11 mouse cellular contexts compared by ENCODE assay signal in the genomic region with DNA sequence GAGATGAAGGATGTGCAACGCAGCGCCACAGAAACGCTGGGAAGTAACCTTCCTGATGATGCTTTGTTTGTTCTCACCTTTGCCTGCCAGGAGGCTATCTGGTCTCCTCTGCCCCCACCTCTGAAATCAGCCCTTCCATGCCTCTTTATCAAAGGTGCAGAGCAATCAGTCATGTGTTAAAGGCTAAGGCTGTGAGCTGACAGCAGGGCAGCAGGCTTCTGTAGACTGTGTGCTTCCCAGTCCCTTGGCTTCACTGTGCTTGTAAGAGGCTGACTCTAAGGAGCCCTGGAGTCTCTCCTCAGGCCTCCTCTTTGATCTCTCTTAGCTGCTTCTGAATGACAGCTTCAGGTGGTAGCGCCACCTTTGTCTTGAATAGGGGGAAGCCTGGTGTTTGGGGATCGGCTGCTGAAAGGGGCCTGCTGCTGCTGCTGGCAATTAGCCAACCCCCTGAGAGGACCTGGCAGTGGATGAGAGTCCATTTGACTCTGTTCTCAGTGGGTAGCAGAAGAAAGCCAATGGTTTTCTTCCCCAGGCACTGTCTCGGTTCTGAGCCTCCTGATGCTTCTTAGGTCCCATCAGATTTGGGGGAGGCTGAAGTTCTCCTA.
DNase-seq lines count a peak whose midpoint lies in the region; ATAC-seq and TF ChIP-seq lines count a peak whose summit lies in the region.
"Had no signal": no experiment of that assay in that cellular context is flagged by ENCODE, and none has a peak within 500 bp of the region (broad histone marks: within the 10 kb centered on the region; RNA-seq: fewer than 3 reads in every experiment).

No protein-coding gene starts in this region.

- H3K27me3 ChIP-seq in heart, embryonic 16.5 days (ENCODE audit: control insufficient read depth, insufficient read depth, low read length) = no peaks in the 10 kb centered on the region
- H3K27me3 ChIP-seq in heart, adult 2 months (ENCODE audit: control insufficient read depth, insufficient read depth, low read length) = no peaks in the 10 kb centered on the region
- no peaks in the 10 kb centered on the region for H3K27me3 ChIP-seq in forebrain, embryonic 16.5 days (replicated peaks; ENCODE audit: control insufficient read depth, insufficient read depth, low read length)

- TF ChIP-seq POLR2A in heart, adult 2 months (IDR thresholded peaks at IDR 0.05; ENCODE audit: insufficient read depth, low read depth, low read length) = no peak

- 10% methylated on average over 6 of the region's 6 CpGs for WGBS in heart, embryonic 16.5 days
- WGBS in heart, adult 2 months = 23% methylated on average over 6 of the region's 6 CpGs
- WGBS in forebrain, embryonic 16.5 days = 14% methylated on average over 6 of the region's 6 CpGs

- no peaks in the 10 kb centered on the region for H3K9me3 ChIP-seq in heart, embryonic 16.5 days (replicated peaks; ENCODE audit: control insufficient read depth, low read length)
- no peaks in the 10 kb centered on the region for H3K9me3 ChIP-seq in forebrain, embryonic 16.5 days (ENCODE audit: control insufficient read depth, low read length)

- no peak for TF ChIP-seq CTCF in heart, adult 2 months (IDR thresholded peaks at IDR 0.05)

- no peak for TF ChIP-seq EP300 in heart, adult 2 months (IDR thresholded peaks at IDR 0.05; ENCODE audit: insufficient read depth, low read depth, low read length)

- no peak overlapping the region for H3K9ac ChIP-seq in heart, embryonic 16.5 days (ENCODE audit: low read length)
- H3K9ac ChIP-seq in heart, adult 2 months (ENCODE audit: low read depth, low read length) = no peak overlapping the region
- H3K9ac ChIP-seq in forebrain, embryonic 16.5 days (replicated peaks; ENCODE audit: low read depth, low read length) = no peak overlapping the region

- no peaks in the 10 kb centered on the region for H3K79me2 ChIP-seq in heart, adult 2 months (replicated peaks; ENCODE audit: control insufficient read depth, insufficient read depth, low read length)

- no peak for DNase-seq in heart, adult 2 months
- peak; percentile 24 for DNase-seq in right cerebral cortex, postnatal 4 days
- no peak for DNase-seq in right cerebral cortex, postnatal 25 days
- peak; percentile 21 for DNase-seq in retina, postnatal 1 day
- no peak for DNase-seq in layer of hippocampus, postnatal 36 days
- DNase-seq: liver; lung, postnatal 36 days; right cerebral cortex, postnatal 14 days had no signal

- H3K4me1 ChIP-seq in heart, embryonic 16.5 days (ENCODE audit: control insufficient read depth, insufficient read depth, low read length) = no peaks in the 10 kb centered on the region
- no peaks in the 10 kb centered on the region for H3K4me1 ChIP-seq in heart, adult 2 months (ENCODE audit: control insufficient read depth, insufficient read depth, low read length)
- H3K4me1 ChIP-seq in forebrain, embryonic 16.5 days (replicated peaks; ENCODE audit: control insufficient read depth, insufficient read depth, low read length) = peaks cover 8% of the 10 kb centered on the region

- H3K4me3 ChIP-seq in heart, embryonic 16.5 days (ENCODE audit: low read length) = no peak overlapping the region
- no peak overlapping the region for H3K4me3 ChIP-seq in heart, adult 2 months
- H3K4me3 ChIP-seq in forebrain, embryonic 16.5 days (replicated peaks; ENCODE audit: low read length) = no peak overlapping the region

- H3K4me2 ChIP-seq in heart, embryonic 16.5 days (ENCODE audit: low read depth, low read length) = no peak overlapping the region
- no peak overlapping the region for H3K4me2 ChIP-seq in forebrain, embryonic 16.5 days (ENCODE audit: low read length)

- intact Hi-C loops in heart, adult 2 months (cut with DNase I) = no loop called here

- ATAC-seq in heart, embryonic 16.5 days (replicated peaks; ENCODE audit: extremely low read depth, insufficient read depth, low FRiP score) = peak; percentile 18; the same call in 1 of the 2 replicates
- ATAC-seq in forebrain, embryonic 16.5 days = peak; percentile 57

- H3K27ac ChIP-seq in heart, embryonic 16.5 days (ENCODE audit: low read length) = no peak overlapping the region
- no peak overlapping the region for H3K27ac ChIP-seq in heart, adult 2 months
- no peak overlapping the region for H3K27ac ChIP-seq in forebrain, embryonic 16.5 days (ENCODE audit: low read length)
- H3K27ac ChIP-seq: kidney, postnatal 0 days had no signal

- no peaks in the 10 kb centered on the region for H3K36me3 ChIP-seq in heart, embryonic 16.5 days (ENCODE audit: control insufficient read depth, insufficient read depth)
- H3K36me3 ChIP-seq in heart, adult 2 months (ENCODE audit: control insufficient read depth, insufficient read depth, low read length) = no peaks in the 10 kb centered on the region
- no peaks in the 10 kb centered on the region for H3K36me3 ChIP-seq in forebrain, embryonic 16.5 days (ENCODE audit: control insufficient read depth, insufficient read depth)

Comparison
In these comparisons a context has a peak if more than half of its experiments do, and no peak if none do; other contexts are left out.
1. DNase-seq: peak in right cerebral cortex, postnatal 4 days (single experiment) and retina, postnatal 1 day (single experiment); none in heart, adult 2 months (0 of 2), right cerebral cortex, postnatal 25 days (single experiment) and layer of hippocampus, postnatal 36 days (0 of 2).